Mouse (Mus musculus): Measurements from ENCODE around the gene Pcgf6. TPM values are rescaled to one million over a fixed set of nuclear protein-coding genes. Genes with fewer than 3 reads are reported as not detected.
"Not testable (repeated sequence)": the region's sequence is repeated elsewhere in the genome, so short reads cannot be mapped to it uniquely, and the experiment has no call there.

The Pcgf6 gene
- polyA plus RNA-seq, 1 experiment from 2014 or later: 10.2 TPM

DNA sequence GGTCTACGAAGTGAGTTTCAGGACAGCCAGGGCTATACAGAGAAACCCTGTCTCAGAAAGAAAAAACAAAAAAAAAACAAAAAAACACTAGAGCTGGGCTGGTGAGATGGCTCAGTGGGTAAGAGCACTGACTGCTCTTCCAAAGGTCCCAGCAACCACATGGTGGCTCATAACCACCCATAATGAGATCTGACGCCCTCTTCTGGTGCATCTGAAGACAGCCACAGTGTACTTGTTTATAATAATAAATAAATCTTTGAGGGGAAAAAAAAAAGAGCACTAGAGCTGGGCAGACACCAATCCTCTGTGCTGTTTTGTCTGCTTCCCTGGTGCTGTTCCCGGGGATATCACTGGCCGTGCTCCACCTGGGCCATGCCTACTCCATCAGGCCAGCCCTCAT, 58.4 kb downstream of the Pcgf6 start:
- not testable (repeated sequence) for H3K27me3 ChIP-seq (replicated peaks)

DNA sequence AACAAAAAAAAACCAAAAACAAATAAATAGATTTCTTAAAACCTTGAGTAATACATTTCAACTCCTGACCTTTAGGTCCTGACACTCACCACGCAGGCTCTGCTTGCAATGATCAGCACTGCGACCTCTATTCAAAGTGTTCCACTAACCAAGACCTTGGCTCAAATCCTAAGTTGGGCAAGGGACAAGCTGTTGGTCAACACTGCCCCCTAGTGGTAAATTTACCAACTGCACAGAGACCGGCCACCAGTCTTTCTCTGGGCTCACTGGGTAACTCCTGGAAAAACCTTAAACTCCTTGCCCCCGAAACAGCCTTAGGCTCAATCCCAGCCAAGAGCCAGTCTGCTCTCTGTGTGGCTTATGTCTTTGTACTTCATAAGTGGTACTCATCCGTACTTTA, 59.6 kb downstream of the Pcgf6 start:
- no peak for ATAC-seq (ENCODE audit: extremely low read depth, insufficient number of reproducible peaks, low FRiP score, low TSS enrichment)

More for the DNA sequence above, 58.4 kb downstream of the Pcgf6 start:
- H3K9me3 ChIP-seq; H3K27ac ChIP-seq (replicated peaks); H3K36me3 ChIP-seq; H3K4me2 ChIP-seq; ATAC-seq (ENCODE audit: extremely low read depth, insufficient number of reproducible peaks, low FRiP score, low TSS enrichment); H3K4me3 ChIP-seq; H3K9ac ChIP-seq: not testable (repeated sequence)
- H3K4me1 ChIP-seq: peaks cover 27% of the 10 kb centered on the region
- WGBS: 61% methylated on average over 4 of the region's 4 CpGs

DNA sequence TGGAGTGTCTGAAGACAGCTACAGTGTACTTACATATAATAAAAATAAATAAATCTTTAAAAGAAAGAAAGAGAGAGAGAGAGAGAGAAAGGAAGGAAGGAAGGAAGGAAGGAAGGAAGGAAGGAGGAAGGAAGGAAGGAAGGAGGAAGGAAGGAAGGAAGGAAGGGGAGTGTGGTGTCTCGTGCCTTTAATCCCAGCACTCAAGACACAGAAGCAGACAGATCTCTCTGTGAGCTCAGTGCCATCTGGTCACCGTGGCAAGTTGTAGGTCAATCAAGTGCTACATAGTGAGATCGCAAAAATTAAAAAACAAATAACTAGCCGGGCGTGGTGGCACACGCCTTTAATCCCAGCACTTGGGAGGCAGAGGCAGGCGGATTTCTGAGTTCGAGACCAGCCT, 60.1 kb downstream of the Pcgf6 start:
- H3K9ac ChIP-seq; H3K4me2 ChIP-seq; H3K27me3 ChIP-seq (replicated peaks); H3K36me3 ChIP-seq; ATAC-seq (ENCODE audit: extremely low read depth, insufficient number of reproducible peaks, low FRiP score, low TSS enrichment); H3K4me3 ChIP-seq; H3K9me3 ChIP-seq; H3K27ac ChIP-seq (replicated peaks): not testable (repeated sequence)
- WGBS: 82% methylated on average over 8 of the region's 8 CpGs
- peaks cover 31% of the 10 kb centered on the region for H3K4me1 ChIP-seq

More for the DNA sequence above, 59.6 kb downstream of the Pcgf6 start:
- Histone ChIP-seq H3K36me3 (no peaks in the 10 kb centered on the region), H3K27me3 (replicated peaks) (no peaks in the 10 kb centered on the region), H3K27ac (replicated peaks) (no peak overlapping the region), H3K9ac (no peak overlapping the region), H3K4me3 (no peak overlapping the region), H3K4me1 (peaks cover 31% of the 10 kb centered on the region), H3K4me2 (no peak overlapping the region), H3K9me3 (no peaks in the 10 kb centered on the region)
- 8% methylated on average over 5 of the region's 5 CpGs for WGBS

DNA sequence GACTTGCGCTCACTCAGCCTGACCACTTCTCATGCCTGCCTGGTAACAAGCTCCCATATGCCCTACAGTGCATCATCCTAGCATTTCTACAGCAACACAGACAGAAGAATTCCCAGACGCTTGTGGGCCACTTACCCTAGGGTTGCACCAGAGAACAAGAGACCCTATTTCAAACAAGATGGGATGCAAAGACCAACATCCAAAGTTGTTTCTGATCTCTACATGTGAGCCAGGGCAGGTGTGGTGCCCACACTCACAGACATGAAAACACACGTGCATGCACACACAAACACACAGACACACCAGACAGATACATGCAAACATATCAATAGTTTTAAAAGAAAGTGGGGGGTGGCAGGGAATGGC, 60.6 kb downstream of the Pcgf6 start:
- peaks cover 31% of the 10 kb centered on the region for H3K4me1 ChIP-seq
- H3K9ac ChIP-seq: no peak overlapping the region
- no peaks in the 10 kb centered on the region for H3K36me3 ChIP-seq
- H3K4me2 ChIP-seq: no peak overlapping the region
- H3K27me3 ChIP-seq (replicated peaks): no peaks in the 10 kb centered on the region
- no peak for ATAC-seq (ENCODE audit: extremely low read depth, insufficient number of reproducible peaks, low FRiP score, low TSS enrichment)
- H3K9me3 ChIP-seq: no peaks in the 10 kb centered on the region
- H3K4me3 ChIP-seq: no peak overlapping the region
- 82% methylated on average over 3 of the region's 3 CpGs for WGBS
- H3K27ac ChIP-seq (replicated peaks): no peak overlapping the region

DNA sequence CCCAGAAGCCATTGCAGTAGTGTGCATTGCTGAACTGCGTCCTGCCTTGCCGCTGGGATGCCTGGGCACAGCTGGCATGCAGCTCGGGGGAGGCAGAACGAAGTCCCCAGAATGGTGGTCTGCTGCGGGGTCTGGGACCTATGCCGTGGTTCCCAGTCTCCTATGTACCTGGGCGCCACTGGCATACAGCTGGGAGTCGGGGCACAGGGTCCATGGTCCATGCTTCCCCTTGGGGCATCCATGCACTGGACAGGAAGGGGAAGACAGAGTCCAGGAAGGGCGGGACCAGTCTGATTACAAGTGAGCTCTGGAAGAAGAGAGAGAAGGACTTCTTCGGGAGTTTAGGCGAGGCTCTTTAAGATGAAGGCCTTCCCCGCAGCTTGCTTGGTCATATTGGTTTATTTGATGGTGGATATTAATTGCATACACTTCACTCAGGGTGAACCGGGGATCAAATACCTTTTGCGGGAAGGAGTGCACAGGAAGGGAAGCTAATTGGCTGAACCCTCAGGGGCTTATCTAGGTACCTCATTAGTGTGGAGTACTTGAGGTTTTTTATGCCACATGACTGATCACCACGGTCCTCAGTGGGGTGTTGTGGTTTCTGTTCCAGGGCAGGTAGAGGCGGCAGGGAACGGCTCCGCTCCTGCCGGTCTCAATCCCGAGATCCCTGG, 61.1 kb downstream of the Pcgf6 start:
- 71% methylated on average over 20 of the region's 20 CpGs for WGBS
- H3K9ac ChIP-seq: no peak overlapping the region
- no peaks in the 10 kb centered on the region for H3K9me3 ChIP-seq
- H3K27ac ChIP-seq (replicated peaks): no peak overlapping the region
- no peak for ATAC-seq (ENCODE audit: extremely low read depth, insufficient number of reproducible peaks, low FRiP score, low TSS enrichment)
- H3K36me3 ChIP-seq: no peaks in the 10 kb centered on the region
- H3K4me1 ChIP-seq: peaks cover 31% of the 10 kb centered on the region
- H3K4me2 ChIP-seq: no peak overlapping the region
- H3K27me3 ChIP-seq (replicated peaks): no peaks in the 10 kb centered on the region
- no peak overlapping the region for H3K4me3 ChIP-seq

DNA sequence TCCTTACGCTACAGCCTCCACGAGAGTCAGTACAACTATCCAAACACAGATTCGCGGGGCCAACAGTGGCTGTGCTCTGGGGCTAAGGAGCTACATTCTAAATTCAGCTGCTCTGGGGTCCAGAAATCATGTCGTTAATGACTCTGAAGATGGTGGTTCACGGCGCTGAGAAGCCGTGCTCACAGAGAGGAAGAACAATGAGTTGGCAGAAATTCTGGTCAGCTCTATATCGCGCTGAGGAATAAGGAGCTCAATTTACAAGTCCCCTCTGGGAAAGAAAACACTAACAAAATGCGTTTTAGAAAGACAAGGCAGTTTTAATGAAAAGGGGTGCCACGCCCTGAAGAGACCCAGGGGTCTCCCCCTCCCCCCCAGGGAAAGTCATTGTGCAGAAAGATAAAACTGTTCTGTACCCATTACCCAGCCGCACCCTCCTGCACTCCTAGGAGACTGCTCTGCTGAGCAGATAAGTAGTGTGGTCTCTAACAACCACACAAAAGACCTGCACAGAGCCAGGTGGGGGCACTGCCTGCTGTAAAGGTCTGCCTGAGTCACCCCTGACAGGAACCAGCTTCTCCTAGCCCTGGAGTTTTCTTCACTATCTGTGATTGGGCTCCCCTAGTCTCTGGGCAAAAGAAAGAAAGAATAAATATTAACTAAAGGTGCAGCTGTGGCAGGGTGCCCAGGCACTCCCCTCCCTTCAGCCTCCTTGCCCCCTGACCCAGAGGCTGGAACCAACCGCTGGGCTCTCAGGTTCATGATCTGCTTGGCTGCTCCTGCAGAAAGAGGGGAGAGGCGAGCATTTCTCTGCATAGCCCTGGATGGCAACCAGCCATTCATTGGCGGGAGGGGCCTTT, 62.2 kb downstream of the Pcgf6 start:
- Histone ChIP-seq H3K36me3 (no peaks in the 10 kb centered on the region), H3K9ac (peak overlapping the region; percentile 20; the same call in 1 of the 2 replicates)

DNA sequence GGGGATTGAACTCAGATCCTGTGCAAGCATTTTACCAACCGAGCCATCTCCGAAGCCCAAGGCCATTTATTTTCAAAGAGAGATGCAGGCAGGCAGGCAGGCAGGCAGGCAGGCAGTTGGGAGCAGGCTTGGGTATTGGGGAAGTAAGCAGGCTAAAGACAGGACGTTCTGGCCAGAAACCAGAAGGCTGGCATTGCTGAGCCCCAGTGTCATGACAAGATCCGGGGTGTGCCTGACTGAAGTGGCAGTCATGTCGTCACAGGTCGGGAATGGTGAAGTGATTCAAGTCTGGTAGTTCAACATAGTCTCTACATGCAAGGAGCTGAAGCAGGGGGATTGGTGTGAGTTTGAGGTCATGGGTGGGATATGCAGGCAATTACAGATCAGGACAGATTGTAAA, 63.1 kb downstream of the Pcgf6 start:
- no peaks in the 10 kb centered on the region for H3K36me3 ChIP-seq
- peak overlapping the region; percentile 32 for H3K4me2 ChIP-seq
- 69% methylated on average over 6 of the region's 6 CpGs for WGBS
- H3K4me3 ChIP-seq: no peak overlapping the region
- no peak for ATAC-seq (ENCODE audit: extremely low read depth, insufficient number of reproducible peaks, low FRiP score, low TSS enrichment)
- H3K9me3 ChIP-seq: no peaks in the 10 kb centered on the region
- peaks cover 41% of the 10 kb centered on the region for H3K4me1 ChIP-seq
- 0 out of 2 replicates have a peak overlapping the region, but pooled peaks have one; percentile 15 for H3K27ac ChIP-seq (replicated peaks)
- no peak overlapping the region for H3K9ac ChIP-seq
- H3K27me3 ChIP-seq (replicated peaks): no peaks in the 10 kb centered on the region

More for the DNA sequence above, 62.2 kb downstream of the Pcgf6 start:
- WGBS: 66% methylated on average over 16 of the region's 16 CpGs
- H3K9me3 ChIP-seq: no peaks in the 10 kb centered on the region
- peak overlapping the region; percentile 13; the same call in 1 of the 2 replicates for H3K27ac ChIP-seq (replicated peaks)
- no peak overlapping the region; the same call in 1 of the 2 replicates for H3K4me3 ChIP-seq
- H3K4me2 ChIP-seq: peak overlapping the region; percentile 32
- H3K4me1 ChIP-seq: peaks cover 38% of the 10 kb centered on the region
- no peaks in the 10 kb centered on the region for H3K27me3 ChIP-seq (replicated peaks)
- peak; percentile 39; the same call in 1 of the 2 replicates for ATAC-seq (ENCODE audit: extremely low read depth, insufficient number of reproducible peaks, low FRiP score, low TSS enrichment)

DNA sequence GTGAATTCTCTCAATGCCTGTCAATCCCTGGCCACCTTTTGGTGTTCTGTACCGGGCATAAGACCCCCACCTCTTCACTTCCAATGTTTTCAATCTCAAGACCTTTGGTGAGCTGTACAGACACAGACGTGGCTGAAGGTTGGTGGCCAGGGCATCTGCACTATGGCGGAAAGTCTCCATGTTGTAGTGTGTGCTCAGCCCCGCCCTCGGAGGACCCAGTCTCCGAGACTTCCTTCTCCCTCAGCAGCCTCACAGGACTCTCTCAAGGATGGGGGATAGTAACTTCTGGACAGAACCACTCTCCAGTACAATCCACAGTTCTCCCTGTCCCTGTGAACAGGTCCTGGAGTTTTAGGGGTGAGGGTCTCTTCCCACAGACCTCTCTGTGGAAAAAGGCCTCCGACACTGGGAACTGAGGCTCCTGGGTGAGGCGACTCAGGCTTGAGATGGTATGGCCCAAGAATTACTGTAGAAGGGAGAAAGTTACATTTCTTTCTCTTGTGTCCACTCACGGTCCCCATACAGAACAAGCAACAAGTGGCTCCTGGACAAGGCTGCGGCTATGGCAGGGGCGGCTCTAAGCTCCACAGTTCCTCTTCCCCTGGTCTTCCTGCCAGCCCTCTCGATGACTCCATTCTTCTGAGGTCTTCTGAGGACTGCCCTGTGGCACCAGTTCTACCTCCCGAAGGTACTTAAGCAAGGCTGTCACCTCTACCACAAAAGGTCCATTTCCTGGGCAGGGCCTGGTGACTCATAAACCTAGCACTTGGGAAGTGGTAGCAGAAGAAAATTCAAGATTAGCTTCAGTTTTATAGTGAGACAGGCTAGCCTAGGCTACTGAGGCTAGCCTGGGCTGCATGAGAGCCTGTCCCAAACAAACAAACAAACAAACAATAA, 65.7 kb downstream of the Pcgf6 start:
- no peak overlapping the region for H3K4me3 ChIP-seq
- ATAC-seq (ENCODE audit: extremely low read depth, insufficient number of reproducible peaks, low FRiP score, low TSS enrichment): no peak
- H3K27me3 ChIP-seq (replicated peaks): no peaks in the 10 kb centered on the region
- H3K4me2 ChIP-seq: no peak overlapping the region
- peaks cover 41% of the 10 kb centered on the region for H3K4me1 ChIP-seq
- no peaks in the 10 kb centered on the region for H3K9me3 ChIP-seq
- 79% methylated on average over 13 of the region's 13 CpGs for WGBS
- no peak overlapping the region for H3K27ac ChIP-seq (replicated peaks)
- no peak overlapping the region for H3K9ac ChIP-seq
- no peaks in the 10 kb centered on the region for H3K36me3 ChIP-seq

DNA sequence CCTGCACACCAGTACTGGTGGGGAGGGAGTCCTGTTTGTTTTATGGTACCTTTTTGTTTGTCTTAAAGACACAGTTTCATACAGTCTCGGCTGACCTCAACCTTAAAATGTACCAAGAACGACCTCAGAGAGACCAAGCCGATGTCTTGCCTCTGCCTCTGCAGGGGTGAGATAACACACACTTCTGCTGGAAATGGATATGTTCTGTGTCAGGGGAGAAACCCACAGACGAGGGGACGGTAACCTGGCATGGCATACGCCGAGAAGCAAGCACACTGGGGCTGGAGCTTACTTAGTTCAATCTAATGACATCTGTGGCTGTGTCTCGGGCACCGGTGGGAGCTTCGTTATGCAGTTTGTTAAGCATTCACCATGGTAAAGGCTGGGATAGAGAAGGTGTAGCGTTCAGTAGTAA, 66.7 kb downstream of the Pcgf6 start:
- no peak overlapping the region for H3K27ac ChIP-seq (replicated peaks)
- H3K4me1 ChIP-seq: peaks cover 36% of the 10 kb centered on the region
- peak overlapping the region; percentile 42 for H3K4me2 ChIP-seq
- 53% methylated on average over 11 of the region's 11 CpGs for WGBS
- no peaks in the 10 kb centered on the region for H3K36me3 ChIP-seq
- H3K9ac ChIP-seq: no peak overlapping the region
- no peaks in the 10 kb centered on the region for H3K27me3 ChIP-seq (replicated peaks)
- no peaks in the 10 kb centered on the region for H3K9me3 ChIP-seq
- no peak overlapping the region for H3K4me3 ChIP-seq
- no peak for ATAC-seq (ENCODE audit: extremely low read depth, insufficient number of reproducible peaks, low FRiP score, low TSS enrichment)

All from heart, embryonic 13.5 days (tissue).